Mouse (Mus musculus) brown adipose tissue, adult 24 weeks (tissue): ENCODE measurements around the gene Chsy1. TPM values are rescaled to one million over a fixed set of nuclear protein-coding genes. Genes with fewer than 3 reads are reported as not detected.
A peak's percentile ranks its signal among the peaks of the same experiment; 100 is the strongest.

Experiments
- H3K27ac ChIP-seq: fragments of 200-500 bp; replicated peaks from 2 replicates; pipeline ENCODE4 v1.5.1; 2012; ENCODE audit warnings: low read depth, mild to moderate bottlenecking, low read length
- H3K4me1 ChIP-seq: fragments of 200-500 bp; 2 replicates; pipeline ENCODE4 v1.6.1; 2012; ENCODE audit warnings: low read length, mixed read lengths; ENCODE audit not compliant: control insufficient read depth, insufficient read depth, insufficient read length
- H3K4me3 ChIP-seq: fragments of 200-500 bp; 2 replicates; pipeline ENCODE4 v1.5.1; 2012; ENCODE audit warnings: low read depth, mild to moderate bottlenecking, low read length, moderate library complexity; ENCODE audit not compliant: insufficient read depth
- polyA plus RNA-seq: library from polyadenylated mRNA; stranded (reverse); fragments of >200 nt; gene quantifications from 2 replicates; pipeline ENCODE4 v1.2.4, GENCODE M21; 2012; ENCODE audit not compliant: missing spikeins, insufficient read depth, insufficient read length

Chsy1 gene
- polyA plus RNA-seq, 1 experiment, result 5.5 TPM

DNA sequence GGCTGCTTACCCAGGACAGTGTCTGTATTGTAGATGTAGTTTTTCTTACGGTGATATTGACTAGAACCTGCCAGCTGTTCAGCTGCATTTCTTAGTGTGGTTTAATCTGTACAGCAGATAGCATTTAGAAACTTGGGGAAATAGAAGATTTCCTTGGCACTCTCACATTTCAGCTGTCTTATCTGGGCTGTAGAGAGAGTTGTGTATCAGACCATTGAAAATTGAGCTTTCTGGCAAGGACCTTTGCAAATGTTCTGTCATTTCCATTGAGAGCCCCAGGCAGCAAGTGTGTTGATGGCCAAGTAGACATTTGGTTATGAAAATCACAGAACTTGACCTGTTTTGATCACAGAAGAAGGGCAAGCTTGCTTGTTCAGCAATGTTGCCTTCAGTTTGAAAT, 10.8 kb downstream of the Chsy1 start:
- Histone ChIP-seq H3K4me1 (peaks cover 9% of the 10 kb centered on the region), H3K4me3 (no peak overlapping the region), H3K27ac (no peak overlapping the region)

DNA sequence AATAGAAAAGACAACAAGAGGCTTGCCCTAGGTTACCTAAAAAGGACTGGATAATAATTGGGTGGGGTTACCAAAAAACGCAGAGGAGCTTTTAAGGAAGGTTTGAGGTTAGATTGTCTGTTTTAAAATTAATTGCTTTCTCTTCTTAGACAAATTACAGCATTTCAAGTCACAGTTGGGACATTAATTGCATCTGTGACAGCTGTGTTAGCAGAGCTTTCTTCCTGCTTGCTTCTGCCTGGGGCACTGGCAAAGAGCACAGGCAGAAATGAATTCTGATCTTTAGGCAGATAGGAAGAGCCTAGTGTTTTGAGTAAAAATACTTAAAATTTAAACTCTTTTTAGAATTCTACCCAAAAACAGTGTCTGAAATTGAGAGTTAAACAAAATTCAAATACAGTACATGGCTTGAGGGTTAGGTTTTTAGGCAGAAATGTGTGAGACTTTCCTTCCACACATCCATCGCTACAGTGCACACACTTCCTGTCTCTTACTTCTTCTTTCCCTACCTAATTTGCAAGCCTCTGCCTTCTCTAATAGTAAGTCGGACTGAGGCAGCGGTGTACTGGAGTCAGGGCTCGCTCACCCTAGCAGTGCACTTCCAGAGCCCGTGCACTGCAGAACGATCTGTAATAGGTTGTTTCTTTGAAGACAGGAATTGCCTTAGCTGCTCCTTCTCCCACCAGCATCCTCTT, 11.5 kb downstream of the Chsy1 start:
- Histone ChIP-seq H3K4me1 (peaks cover 9% of the 10 kb centered on the region), H3K4me3 (no peak overlapping the region), H3K27ac (peak overlapping the region; percentile 51; the same call in 1 of the 2 replicates)

- Histone ChIP-seq H3K4me3 (no peak overlapping the region), H3K4me1 (peaks cover 3% of the 10 kb centered on the region), H3K27ac (no peak overlapping the region)
Measured at GRCm38 (mm10) chr7:66124551-66124968, 15.2 kb downstream of the Chsy1 start.

GRCm38 (mm10) chr7:66125368-66125767, 16.1 kb downstream of the Chsy1 start:
- H3K4me1 ChIP-seq, result peaks cover under 1% of the 10 kb centered on the region; the same call in 1 of the 2 replicates
- H3K4me3 ChIP-seq, result no peak overlapping the region

GRCm38 (mm10) chr7:66127951-66128645, 18.8 kb downstream of the Chsy1 start:
- H3K27ac ChIP-seq, result no peak overlapping the region

More at GRCm38 (mm10) chr7:66125368-66125767, 16.1 kb downstream of the Chsy1 start:
- peak overlapping the region; percentile 72; the same call in 1 of the 2 replicates for H3K27ac ChIP-seq

DNA sequence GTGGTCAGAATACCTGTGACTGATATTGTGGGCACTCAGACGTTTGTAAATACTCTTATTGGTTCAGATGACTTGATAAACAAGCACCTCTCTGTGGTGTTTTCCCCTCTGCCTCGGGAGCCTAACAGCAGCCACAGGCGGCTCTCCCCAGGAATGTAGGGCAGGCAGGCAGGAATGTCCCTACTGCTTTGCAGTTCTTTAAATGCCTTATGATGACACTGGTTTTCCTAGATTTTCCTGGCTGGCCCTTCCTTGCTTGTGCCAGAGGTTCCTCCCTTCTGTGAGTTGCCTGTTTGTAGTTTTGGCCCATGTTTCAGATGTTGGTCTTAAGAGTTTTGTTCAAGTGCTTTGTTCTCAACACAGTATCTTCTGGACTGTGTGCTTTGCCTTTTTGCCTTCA, 19.5 kb downstream of the Chsy1 start:
- H3K4me3 ChIP-seq, result no peak overlapping the region
- H3K4me1 ChIP-seq, result no peaks in the 10 kb centered on the region; the same call in 1 of the 2 replicates
- no peak overlapping the region for H3K27ac ChIP-seq

More at GRCm38 (mm10) chr7:66127951-66128645, 18.8 kb downstream of the Chsy1 start:
- Histone ChIP-seq H3K4me3 (no peak overlapping the region), H3K4me1 (no peaks in the 10 kb centered on the region; the same call in 1 of the 2 replicates)

GRCm38 (mm10) chr7:66130296-66130695, 21.0 kb downstream of the Chsy1 start:
- no peak overlapping the region for H3K27ac ChIP-seq
- H3K4me3 ChIP-seq, result no peak overlapping the region
- H3K4me1 ChIP-seq, result peaks cover 5% of the 10 kb centered on the region

DNA sequence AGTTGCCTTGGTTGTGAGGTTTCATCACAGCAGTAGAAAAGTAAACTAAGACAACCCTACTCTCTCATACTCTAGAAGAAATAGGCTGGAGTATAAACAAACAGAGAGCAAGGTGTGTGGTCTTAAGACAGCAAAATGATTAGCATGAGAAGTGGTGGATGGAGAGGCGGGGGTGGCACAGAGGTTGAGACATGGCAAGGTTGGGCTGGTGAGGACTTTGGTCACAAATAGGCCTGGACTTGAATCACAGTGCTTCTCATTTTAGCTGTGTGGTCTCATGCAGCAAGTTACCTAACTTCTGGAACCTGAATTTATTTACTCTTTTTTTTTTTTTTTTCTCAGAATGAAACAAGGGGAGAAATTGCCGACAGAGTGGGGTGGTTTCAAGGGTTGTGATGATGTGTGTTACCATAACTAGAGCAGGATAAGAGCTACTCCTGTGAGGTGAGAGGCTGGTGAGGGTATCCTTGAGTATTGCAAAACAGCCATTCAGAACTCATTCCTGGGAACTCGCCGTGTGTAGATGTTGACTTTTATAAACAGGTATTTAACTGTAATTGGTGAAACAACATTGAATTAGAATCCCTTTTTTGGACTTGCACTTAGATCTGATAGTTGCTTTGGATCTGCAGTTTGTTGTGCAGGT, 22.6 kb downstream of the Chsy1 start:
- Histone ChIP-seq H3K27ac (no peak overlapping the region), H3K4me1 (peaks cover 8% of the 10 kb centered on the region), H3K4me3 (no peak overlapping the region)

- no peak overlapping the region for H3K4me3 ChIP-seq
- peaks cover 11% of the 10 kb centered on the region for H3K4me1 ChIP-seq
- no peak overlapping the region for H3K27ac ChIP-seq
Measured at GRCm38 (mm10) chr7:66134154-66134553, 24.8 kb downstream of the Chsy1 start.

GRCm38 (mm10) chr7:66135644-66136043, 26.3 kb downstream of the Chsy1 start:
- Histone ChIP-seq H3K27ac (peak overlapping the region; percentile 77), H3K4me1 (peaks cover 13% of the 10 kb centered on the region), H3K4me3 (no peak overlapping the region)

- peaks cover 13% of the 10 kb centered on the region for H3K4me1 ChIP-seq
- peak overlapping the region; percentile 75 for H3K27ac ChIP-seq
- no peak overlapping the region for H3K4me3 ChIP-seq
Measured at GRCm38 (mm10) chr7:66136187-66136586, 26.9 kb downstream of the Chsy1 start.

DNA sequence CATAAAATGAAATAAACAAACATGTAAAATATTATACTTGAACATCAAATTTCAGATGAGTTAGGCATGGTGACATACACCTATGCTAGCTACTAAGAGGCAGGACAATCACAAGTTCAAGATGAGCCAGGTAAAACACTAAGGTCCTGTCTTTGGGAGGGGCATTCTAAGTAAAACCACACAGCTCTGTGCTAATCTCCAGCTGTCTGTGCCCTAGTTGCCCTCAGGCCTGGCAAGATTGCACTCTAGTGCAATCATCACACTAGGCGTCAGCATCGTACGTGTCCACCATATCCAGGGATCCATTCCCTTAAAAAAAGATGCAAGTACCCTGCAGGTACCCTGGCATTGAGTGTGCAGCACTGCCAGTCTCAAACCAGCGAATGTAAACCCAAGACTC, 28.0 kb downstream of the Chsy1 start:
- Histone ChIP-seq H3K4me3 (no peak overlapping the region), H3K27ac (no peak overlapping the region), H3K4me1 (peaks cover 13% of the 10 kb centered on the region)

- no peak overlapping the region for H3K27ac ChIP-seq
- peaks cover 13% of the 10 kb centered on the region for H3K4me1 ChIP-seq
- no peak overlapping the region for H3K4me3 ChIP-seq
Measured at GRCm38 (mm10) chr7:66138301-66138700, 29.0 kb downstream of the Chsy1 start.

GRCm38 (mm10) chr7:66138878-66139277, 29.6 kb downstream of the Chsy1 start:
- Histone ChIP-seq H3K4me1 (peaks cover 13% of the 10 kb centered on the region), H3K27ac (no peak overlapping the region), H3K4me3 (no peak overlapping the region)

DNA sequence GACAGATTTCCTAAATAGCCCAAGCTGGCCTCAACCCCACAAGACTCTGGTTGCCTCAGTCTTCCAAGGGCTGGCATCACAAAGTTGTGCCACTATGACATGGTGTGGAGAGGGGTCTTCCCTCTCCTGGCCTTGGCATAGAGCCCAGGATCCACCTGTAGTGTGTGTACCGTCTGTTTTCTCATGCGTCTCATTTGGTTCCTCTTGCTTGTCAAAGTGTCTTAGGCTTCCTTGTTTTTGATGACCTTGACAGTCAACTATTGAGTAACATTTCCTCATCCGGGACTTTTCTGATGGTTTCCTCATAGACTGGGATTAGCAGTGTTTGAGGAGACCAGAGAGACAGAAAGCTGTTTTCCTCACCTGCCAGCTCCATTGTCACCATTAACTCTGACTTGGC, 30.8 kb downstream of the Chsy1 start:
- Histone ChIP-seq H3K27ac (peak overlapping the region; percentile 27; the same call in 1 of the 2 replicates), H3K4me1 (peaks cover 9% of the 10 kb centered on the region), H3K4me3 (no peak overlapping the region)
